Mouse (Mus musculus): ENCODE data around the gene Psmg4. TPM values are rescaled to one million over a fixed set of nuclear protein-coding genes. Genes with fewer than 3 reads are reported as not detected.

Gene Psmg4
- 110 and 117 TPM in 2 replicates for polyA plus RNA-seq (2015; fragmentation: Nextera tagmentation; extraction: Ambion mirVana)

- H3K4me3 ChIP-seq (replicated peaks; ENCODE audit: low read depth, low read length), result peak within 1 kb of the TSS; percentile 63
- peak; percentile 95 for DNase-seq (ENCODE audit: low spot score)
- no peaks in the 10 kb centered on the region for H3K27me3 ChIP-seq (ENCODE audit: insufficient read depth, low read length)
- peak within 1 kb of the TSS; percentile 94 for H3K27ac ChIP-seq
- TF ChIP-seq CTCF (IDR thresholded peaks at IDR 0.05; ENCODE audit: low read depth), result no peak
- ATAC-seq (replicated peaks; ENCODE audit: low FRiP score, low read depth), result peak; percentile 96
- peaks cover 5% of the 10 kb centered on the region for H3K36me3 ChIP-seq (ENCODE audit: insufficient read depth, low read length)
- no peaks in the 10 kb centered on the region for H3K9me3 ChIP-seq (replicated peaks; ENCODE audit: low read length)
- peak within 1 kb of the TSS; percentile 72 for H3K4me2 ChIP-seq (ENCODE audit: low read length)
- WGBS, result under 1% methylated on average over 44 of the region's 44 CpGs
- H3K9ac ChIP-seq (ENCODE audit: low read depth, low read length), result peak within 1 kb of the TSS; percentile 72
- H3K4me1 ChIP-seq (replicated peaks; ENCODE audit: insufficient read depth, low read length), result peaks cover 5% of the 10 kb centered on the region; the same call in 1 of the 2 replicates
Measured at GRCm38 (mm10) chr13:34162491-34163303, at the start of gene Psmg4. Psmg4 (plus strand) TSS chr13:34162964.

DNA sequence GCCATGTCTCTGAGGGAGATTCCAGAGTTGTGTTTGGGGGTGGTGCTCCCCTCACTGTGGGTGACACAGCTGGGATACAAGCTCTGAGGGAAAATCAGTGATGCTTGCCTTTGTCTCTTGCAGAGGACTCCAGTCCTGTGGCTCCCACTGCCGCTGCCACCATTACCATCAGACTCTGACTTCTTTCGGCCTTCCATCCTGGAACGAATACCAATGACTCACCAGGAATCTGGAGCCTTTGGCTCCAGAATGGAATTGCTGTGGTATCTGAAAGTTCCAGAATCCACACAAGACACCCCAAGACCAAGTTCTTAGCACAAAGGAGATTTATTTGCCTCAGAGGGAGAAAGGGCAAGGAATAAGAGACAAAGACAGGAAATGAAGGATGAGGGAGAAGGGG, 49.7 kb upstream of the Psmg4 start:
- DNase-seq (ENCODE audit: low spot score) (no peak), ATAC-seq (replicated peaks; ENCODE audit: low FRiP score, low read depth) (no peak)
- no peak for TF ChIP-seq CTCF (IDR thresholded peaks at IDR 0.05; ENCODE audit: low read depth)
- Histone ChIP-seq H3K27me3 (ENCODE audit: insufficient read depth, low read length) (no peaks in the 10 kb centered on the region), H3K36me3 (ENCODE audit: insufficient read depth, low read length) (no peaks in the 10 kb centered on the region), H3K4me3 (replicated peaks; ENCODE audit: low read depth, low read length) (no peak overlapping the region), H3K9ac (ENCODE audit: low read depth, low read length) (no peak overlapping the region), H3K4me2 (ENCODE audit: low read length) (no peak overlapping the region), H3K27ac (no peak overlapping the region), H3K4me1 (replicated peaks; ENCODE audit: insufficient read depth, low read length) (no peaks in the 10 kb centered on the region), H3K9me3 (replicated peaks; ENCODE audit: low read length) (no peaks in the 10 kb centered on the region)
- WGBS, result 89% methylated on average over 3 of the region's 3 CpGs

DNA sequence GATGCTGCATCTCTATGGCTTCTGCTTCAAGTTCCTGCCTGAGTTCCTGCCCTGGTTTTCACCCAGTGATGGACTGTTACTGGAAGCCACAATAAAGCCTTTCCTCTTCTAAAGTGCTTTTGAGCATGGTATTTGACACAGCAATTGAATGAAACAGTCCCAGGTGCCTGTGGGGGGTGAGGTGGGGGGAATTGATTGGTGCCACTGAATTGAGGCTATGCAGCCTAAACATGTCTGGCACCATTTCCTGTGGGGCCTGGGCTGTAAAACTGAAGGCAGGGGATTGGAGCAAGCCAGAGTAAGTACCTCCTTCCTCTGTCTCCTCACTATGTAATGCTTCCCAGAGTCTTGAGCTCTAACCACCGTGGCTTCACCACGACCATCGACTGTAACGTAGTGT, 48.1 kb upstream of the Psmg4 start:
- DNase-seq (ENCODE audit: low spot score), result no peak
- no peak overlapping the region for H3K27ac ChIP-seq
- no peaks in the 10 kb centered on the region for H3K36me3 ChIP-seq (ENCODE audit: insufficient read depth, low read length)
- H3K27me3 ChIP-seq (ENCODE audit: insufficient read depth, low read length), result no peaks in the 10 kb centered on the region
- H3K4me2 ChIP-seq (ENCODE audit: low read length), result no peak overlapping the region
- no peaks in the 10 kb centered on the region for H3K4me1 ChIP-seq (replicated peaks; ENCODE audit: insufficient read depth, low read length)
- H3K9ac ChIP-seq (ENCODE audit: low read depth, low read length), result no peak overlapping the region
- no peak overlapping the region for H3K4me3 ChIP-seq (replicated peaks; ENCODE audit: low read depth, low read length)
- TF ChIP-seq CTCF (IDR thresholded peaks at IDR 0.05; ENCODE audit: low read depth), result no peak
- 74% methylated on average over 4 of the region's 4 CpGs for WGBS
- H3K9me3 ChIP-seq (replicated peaks; ENCODE audit: low read length), result no peaks in the 10 kb centered on the region
- no peak for ATAC-seq (replicated peaks; ENCODE audit: low FRiP score, low read depth)

DNA sequence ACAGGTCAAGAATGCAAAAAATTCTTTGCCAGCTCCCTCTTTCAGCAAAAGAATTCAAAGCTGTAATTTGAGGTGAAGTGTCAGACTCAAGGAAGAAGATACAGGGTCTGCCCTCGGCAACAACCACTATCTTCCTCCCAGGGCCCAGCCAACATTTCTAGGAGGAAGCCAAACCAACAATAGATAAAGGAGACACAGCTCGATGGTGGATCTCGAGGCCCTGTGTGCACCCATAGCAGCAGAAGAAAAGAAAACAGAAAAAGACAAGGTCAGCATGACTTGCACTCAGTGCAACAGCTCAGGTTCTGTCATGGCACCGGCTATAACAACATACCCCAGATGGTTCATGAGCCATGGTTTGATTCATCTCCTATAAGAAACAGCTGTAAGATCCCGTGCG, 46.3 kb upstream of the Psmg4 start:
- 71% methylated on average over 6 of the region's 6 CpGs for WGBS
- DNase-seq (ENCODE audit: low spot score), result no peak
- no peaks in the 10 kb centered on the region for H3K4me1 ChIP-seq (replicated peaks; ENCODE audit: insufficient read depth, low read length)
- H3K9me3 ChIP-seq (replicated peaks; ENCODE audit: low read length), result no peaks in the 10 kb centered on the region
- no peaks in the 10 kb centered on the region for H3K27me3 ChIP-seq (ENCODE audit: insufficient read depth, low read length)
- no peak for TF ChIP-seq CTCF (IDR thresholded peaks at IDR 0.05; ENCODE audit: low read depth)
- H3K4me2 ChIP-seq (ENCODE audit: low read length), result no peak overlapping the region
- H3K9ac ChIP-seq (ENCODE audit: low read depth, low read length), result no peak overlapping the region
- no peak overlapping the region for H3K27ac ChIP-seq
- ATAC-seq (replicated peaks; ENCODE audit: low FRiP score, low read depth), result no peak
- H3K4me3 ChIP-seq (replicated peaks; ENCODE audit: low read depth, low read length), result no peak overlapping the region
- H3K36me3 ChIP-seq (ENCODE audit: insufficient read depth, low read length), result no peaks in the 10 kb centered on the region

DNA sequence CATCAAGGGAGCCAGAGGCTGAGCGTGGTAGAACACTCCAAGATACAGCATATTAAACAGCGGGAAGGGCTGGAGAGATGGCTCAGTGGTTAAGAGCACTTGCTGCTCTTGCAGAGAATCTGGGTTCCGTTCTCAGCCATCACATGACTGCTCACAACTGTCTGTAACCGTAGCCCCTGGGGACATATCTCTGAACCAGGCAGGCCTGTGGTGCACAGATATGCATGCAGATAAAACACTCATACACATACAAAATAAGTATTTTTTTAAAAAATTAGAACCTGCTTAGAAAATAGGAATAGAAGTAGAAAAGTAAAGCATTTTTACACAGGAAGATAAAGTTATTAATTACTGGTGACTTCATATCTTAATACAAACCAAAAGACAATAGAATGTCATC, 43.9 kb upstream of the Psmg4 start:
- ATAC-seq (replicated peaks; ENCODE audit: low FRiP score, low read depth) (no peak), DNase-seq (ENCODE audit: low spot score) (no peak)
- WGBS, result 73% methylated on average over 4 of the region's 4 CpGs
- no peak overlapping the region for H3K4me2 ChIP-seq (ENCODE audit: low read length)
- H3K36me3 ChIP-seq (ENCODE audit: insufficient read depth, low read length), result no peaks in the 10 kb centered on the region
- no peak overlapping the region for H3K4me3 ChIP-seq (replicated peaks; ENCODE audit: low read depth, low read length)
- H3K27ac ChIP-seq, result no peak overlapping the region
- H3K9ac ChIP-seq (ENCODE audit: low read depth, low read length), result no peak overlapping the region
- H3K4me1 ChIP-seq (replicated peaks; ENCODE audit: insufficient read depth, low read length), result no peaks in the 10 kb centered on the region
- no peaks in the 10 kb centered on the region for H3K27me3 ChIP-seq (ENCODE audit: insufficient read depth, low read length)
- no peaks in the 10 kb centered on the region for H3K9me3 ChIP-seq (replicated peaks; ENCODE audit: low read length)
- no peak for TF ChIP-seq CTCF (IDR thresholded peaks at IDR 0.05; ENCODE audit: low read depth)

DNA sequence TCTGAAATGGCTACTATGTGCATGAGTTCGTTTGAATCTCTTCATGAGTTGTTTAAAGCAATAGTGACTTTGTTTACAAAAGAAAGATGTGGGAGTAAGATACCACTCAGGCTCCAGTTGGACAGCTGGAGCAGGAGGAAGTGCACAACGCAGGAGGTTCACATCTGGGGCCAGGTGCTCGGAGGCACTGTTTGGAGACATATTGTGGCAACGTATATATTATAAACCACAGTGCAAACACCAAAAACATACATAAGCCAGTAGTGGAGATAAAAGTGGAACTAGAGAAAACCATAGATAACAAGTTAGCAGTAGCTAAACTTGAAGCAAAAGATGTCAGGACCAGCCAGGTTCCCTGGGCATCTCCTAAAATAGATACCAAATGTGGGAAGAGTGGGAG, 43.4 kb upstream of the Psmg4 start:
- Histone ChIP-seq H3K9ac (ENCODE audit: low read depth, low read length) (no peak overlapping the region), H3K27me3 (ENCODE audit: insufficient read depth, low read length) (no peaks in the 10 kb centered on the region), H3K4me1 (replicated peaks; ENCODE audit: insufficient read depth, low read length) (no peaks in the 10 kb centered on the region), H3K4me2 (ENCODE audit: low read length) (no peak overlapping the region), H3K36me3 (ENCODE audit: insufficient read depth, low read length) (no peaks in the 10 kb centered on the region), H3K9me3 (replicated peaks; ENCODE audit: low read length) (no peaks in the 10 kb centered on the region), H3K27ac (no peak overlapping the region), H3K4me3 (replicated peaks; ENCODE audit: low read depth, low read length) (no peak overlapping the region)
- DNase-seq (ENCODE audit: low spot score) (no peak), ATAC-seq (replicated peaks; ENCODE audit: low FRiP score, low read depth) (no peak)
- no peak for TF ChIP-seq CTCF (IDR thresholded peaks at IDR 0.05; ENCODE audit: low read depth)
- WGBS, result 45% methylated on average over 4 of the region's 4 CpGs
